Mouse (Mus musculus): ENCODE measurements around the gene Taok3. TPM values are rescaled to one million over a fixed set of nuclear protein-coding genes. Genes with fewer than 3 reads are reported as not detected.

Gene Taok3
- total RNA-seq, 2 experiments from 2014 or later, result 59.1 to 61.8 TPM

DNA sequence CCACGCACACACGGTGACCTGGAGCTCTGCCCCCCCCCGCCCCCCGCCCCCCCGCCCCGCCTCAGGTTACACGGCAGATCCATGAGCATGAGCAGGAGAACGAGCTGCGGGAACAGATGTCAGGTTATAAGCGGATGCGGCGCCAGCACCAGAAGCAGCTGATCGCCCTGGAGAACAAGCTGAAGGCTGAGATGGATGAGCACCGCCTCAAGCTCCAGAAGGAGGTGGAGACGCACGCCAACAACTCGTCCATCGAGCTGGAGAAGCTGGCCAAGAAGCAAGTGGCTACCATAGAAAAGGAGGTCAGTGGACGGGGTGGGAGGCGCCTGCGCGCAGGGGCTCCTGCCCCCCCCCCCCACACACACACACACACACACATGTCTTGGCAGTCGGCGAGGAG is 130.9 kb downstream of the Taok3 start:
- peak in 1 of 2 experiments; percentile 50 for DNase-seq (ENCODE audit: low spot score in 2 of 2)

GRCm38 (mm10) chr5:117251763-117252162 is 131.8 kb downstream of the Taok3 start:
- no peak for DNase-seq (ENCODE audit: low spot score in 2 of 2)

- DNase-seq (ENCODE audit: low spot score in 2 of 2), result no peak
These were observed 138.3 kb downstream of the Taok3 start for GRCm38 (mm10) chr5:117258276-117258675.

DNA sequence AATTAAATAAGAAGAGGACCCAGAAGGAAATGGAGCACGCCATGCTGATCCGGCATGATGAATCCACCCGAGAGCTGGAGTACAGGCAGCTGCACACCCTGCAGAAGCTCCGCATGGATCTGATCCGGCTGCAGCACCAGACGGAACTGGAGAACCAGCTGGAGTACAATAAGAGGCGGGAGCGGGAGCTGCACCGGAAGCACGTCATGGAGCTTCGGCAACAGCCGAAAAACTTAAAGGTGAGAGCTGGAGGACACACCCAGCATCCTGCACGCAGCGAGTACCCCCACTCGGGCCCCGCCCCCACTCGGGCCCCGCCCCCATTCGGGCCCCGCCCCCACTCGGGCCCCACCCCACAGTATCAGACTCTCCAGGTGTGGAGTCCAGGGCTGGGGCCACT is 143.6 kb downstream of the Taok3 start:
- peak in 1 of 2 experiments; percentile 17 for DNase-seq (ENCODE audit: low spot score in 2 of 2)

DNA sequence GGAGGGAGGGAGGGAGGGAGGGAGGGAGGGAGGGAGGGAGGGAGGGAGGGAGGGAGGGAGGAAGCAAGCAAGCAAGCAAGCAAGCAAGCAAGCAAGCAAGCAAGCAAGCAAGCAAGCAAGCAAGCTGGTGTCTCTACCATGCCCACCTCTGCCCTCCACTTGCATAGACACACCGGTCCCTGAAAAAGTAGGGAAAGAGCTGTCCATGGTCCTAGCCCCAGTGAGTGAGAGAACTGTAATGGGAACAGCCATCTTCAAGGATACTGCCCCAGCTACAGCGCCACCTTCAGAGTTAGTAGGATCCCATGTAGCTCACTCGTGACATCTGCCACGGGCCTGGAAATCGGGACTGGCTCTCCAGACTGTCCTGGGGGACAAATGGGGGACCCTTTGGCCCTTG is 144.8 kb downstream of the Taok3 start:
- DNase-seq (ENCODE audit: low spot score in 2 of 2), result no peak

- no peak for DNase-seq (ENCODE audit: low spot score in 2 of 2)
These were observed 148.0 kb downstream of the Taok3 start for GRCm38 (mm10) chr5:117267913-117268312.

- DNase-seq (ENCODE audit: low spot score in 2 of 2), result no peak
These were observed 148.8 kb downstream of the Taok3 start for GRCm38 (mm10) chr5:117268749-117269148.

GRCm38 (mm10) chr5:117269395-117269794 is 149.5 kb downstream of the Taok3 start:
- DNase-seq (ENCODE audit: low spot score in 2 of 2), result no peak

DNA sequence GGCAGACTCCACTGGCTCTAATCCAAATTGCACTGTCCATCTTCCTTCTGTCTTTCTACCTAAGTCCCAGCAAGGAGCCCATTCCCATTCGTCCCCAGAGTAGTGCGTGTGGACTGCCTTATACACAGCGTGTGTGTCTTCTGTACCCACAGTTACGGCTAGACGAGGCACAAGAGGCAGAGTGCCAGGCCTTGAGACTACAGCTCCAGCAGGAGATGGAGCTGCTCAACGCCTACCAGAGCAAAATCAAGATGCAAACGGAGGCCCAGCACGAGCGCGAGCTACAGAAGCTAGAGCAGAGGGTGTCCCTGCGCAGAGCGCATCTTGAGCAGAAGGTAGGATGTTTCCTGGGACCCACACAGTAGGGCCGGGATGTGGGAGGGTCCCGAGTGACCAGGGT is 152.0 kb downstream of the Taok3 start:
- DNase-seq (ENCODE audit: low spot score in 2 of 2), result peak; percentile 65 to 76

DNA sequence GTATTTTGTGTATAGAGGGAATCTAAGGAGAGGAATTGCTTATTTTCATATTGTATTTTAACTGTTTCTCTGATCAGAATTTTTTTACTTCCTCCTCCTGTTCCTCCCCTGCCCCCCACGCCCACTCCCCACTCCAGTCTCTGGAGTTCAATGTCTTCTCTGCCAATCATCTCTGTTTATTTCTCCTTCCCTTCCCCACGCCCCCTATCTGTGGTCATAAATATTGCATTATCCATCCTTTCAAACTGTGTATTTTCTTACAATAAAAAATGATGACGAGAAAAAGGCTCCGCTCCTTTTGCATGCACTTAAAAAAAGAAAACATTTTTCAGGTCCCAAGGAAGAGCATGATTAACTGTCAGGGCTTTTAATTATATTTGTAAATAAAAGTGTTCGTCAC is 154.9 kb downstream of the Taok3 start:
- peak in 1 of 2 experiments; percentile 21 for DNase-seq (ENCODE audit: low spot score in 2 of 2)

GRCm38 (mm10) chr5:117277784-117278183 is 157.9 kb downstream of the Taok3 start:
- DNase-seq (ENCODE audit: low spot score in 2 of 2), result no peak

DNA sequence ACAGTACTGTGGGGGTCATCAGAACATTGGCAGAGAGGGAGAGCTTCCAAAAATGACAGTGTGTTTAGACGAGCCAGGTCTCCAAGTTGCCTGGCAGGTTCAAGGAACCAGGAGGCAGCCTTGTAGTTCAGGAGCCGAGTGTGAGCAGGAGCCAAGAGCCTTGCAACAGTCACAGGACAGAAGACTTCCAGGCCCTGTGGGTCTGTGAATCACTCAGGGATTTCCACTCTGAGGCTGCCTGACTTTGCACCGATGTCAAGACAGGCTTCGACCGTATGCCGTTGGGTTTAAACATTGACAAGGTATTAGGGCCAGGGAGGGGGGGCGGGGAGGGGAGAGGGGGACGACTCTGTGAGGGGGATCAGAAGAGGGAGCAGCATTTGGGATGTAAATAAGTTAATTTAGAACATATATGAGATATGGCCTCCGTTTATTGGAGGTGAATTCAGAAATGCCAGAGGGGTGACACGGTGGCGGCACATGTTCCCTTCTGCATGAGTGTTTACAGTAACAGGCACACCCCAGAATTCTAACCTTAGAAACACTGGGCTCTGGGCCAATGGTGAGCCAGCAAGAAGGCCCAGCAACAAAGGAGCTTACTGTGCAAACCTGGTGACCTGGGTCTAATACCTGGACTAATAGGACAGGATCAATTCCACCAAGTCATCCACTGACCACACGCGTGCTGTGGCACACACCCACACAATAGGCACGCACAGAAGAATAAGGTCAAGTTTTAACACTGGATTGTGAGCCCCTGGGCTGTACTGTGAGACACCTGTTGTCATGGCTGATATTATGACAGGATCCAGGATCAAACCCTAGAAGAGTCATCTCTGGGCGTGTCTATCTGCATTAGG is 159.1 kb downstream of the Taok3 start:
- DNase-seq (ENCODE audit: low spot score in 2 of 2), result no peak

DNA sequence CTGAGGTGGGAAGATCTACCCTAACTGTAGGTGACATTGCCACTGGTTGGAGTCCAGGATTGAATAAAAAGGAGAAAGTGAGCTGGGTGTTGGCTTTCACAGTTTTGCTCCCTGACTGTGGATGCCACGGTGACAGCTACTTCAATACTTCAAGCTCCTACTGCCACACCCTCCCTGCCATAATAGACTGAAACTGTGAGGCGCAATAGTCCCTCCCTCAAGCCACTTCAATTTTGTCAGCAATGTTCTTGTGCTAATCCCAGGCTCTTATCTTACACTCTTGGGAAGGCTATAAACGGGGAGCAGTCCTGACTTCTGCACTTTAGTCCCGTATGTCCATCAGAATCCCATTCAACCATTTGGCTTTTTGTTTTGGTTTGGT is 159.7 kb downstream of the Taok3 start:
- no peak for DNase-seq (ENCODE audit: low spot score in 2 of 2)

DNA sequence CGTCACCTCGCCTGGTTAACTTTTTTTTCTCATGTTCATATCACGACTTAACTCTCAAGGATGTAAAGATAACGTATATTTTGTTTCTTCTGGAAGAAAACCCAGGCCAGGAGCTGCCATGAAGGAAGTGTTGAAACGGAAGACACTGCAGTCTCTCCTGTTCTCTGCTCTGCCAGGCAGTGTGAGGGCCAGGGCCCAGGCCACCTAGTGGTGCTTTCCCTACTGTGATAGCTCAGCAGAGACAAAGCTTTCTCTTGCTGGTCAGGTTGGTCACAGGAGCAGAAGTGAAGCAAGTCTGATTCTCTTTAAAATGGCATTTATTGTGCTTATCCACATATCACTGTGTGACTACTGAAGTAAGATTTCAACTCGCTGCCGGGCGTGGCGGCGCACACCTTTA is 161.6 kb downstream of the Taok3 start:
- DNase-seq (ENCODE audit: low spot score in 2 of 2), result no peak

DNA sequence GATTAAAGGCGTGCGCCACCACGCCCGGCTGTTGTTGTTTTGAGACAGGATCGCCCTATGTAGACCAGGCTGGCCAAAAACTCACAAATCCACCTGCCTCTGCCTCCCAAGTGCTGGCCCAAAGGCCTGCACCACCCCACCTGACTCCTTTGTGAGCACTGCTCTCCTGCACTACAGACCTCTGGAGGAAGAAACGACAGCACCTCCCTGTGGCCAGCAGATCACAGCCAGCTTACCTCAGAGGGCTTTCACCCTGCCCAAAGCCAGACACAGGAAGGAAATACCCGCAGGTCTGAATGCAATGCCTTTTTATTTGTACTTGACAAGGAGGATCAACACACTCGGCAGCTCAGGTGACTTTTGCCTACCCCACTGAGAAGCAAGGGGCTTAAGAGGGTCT is 162.4 kb downstream of the Taok3 start:
- DNase-seq (ENCODE audit: low spot score in 2 of 2), result no peak

DNA sequence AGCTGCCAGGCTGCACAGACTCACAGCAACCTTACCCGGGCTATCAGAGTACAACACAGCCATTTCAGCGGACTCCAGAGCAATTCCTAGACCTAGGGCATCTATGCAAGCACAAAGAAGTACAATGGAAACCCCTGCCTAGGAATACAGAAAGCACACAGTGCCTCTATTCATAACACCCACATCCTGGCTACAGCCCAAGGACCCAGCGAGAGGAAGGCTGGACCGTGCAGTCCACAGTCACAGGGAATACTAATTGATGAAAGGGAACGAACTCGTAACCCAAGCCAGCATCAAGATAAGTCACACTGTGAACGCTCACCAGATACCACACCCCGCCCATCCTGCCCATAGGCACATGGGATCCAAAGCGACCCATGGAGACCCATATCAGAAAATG is 164.1 kb downstream of the Taok3 start:
- peak; percentile 38 to 68 for DNase-seq (ENCODE audit: low spot score in 2 of 2)

DNA sequence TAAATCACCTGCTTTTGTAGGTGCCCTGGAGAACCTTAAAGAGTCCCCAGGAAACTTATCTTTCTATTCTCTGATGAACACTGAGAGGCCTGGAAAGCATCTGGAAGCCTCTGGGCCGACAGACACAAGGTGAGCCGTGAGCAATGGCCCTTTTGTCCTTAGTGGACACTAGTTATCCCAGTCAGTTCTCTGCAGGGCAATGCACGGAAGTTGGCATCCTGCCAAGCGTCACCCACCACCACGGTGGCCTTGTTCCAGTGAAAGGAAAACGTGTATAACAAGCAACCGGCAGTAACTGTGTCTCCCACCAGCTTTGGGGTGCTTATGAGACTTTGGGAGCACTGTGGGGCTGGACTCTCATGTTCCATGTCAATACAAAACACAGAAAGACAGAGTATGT is 164.8 kb downstream of the Taok3 start:
- no peak for DNase-seq (ENCODE audit: low spot score in 2 of 2)

- no peak for DNase-seq (ENCODE audit: low spot score in 2 of 2)
These were observed 165.3 kb downstream of the Taok3 start for GRCm38 (mm10) chr5:117285266-117285665.

DNA sequence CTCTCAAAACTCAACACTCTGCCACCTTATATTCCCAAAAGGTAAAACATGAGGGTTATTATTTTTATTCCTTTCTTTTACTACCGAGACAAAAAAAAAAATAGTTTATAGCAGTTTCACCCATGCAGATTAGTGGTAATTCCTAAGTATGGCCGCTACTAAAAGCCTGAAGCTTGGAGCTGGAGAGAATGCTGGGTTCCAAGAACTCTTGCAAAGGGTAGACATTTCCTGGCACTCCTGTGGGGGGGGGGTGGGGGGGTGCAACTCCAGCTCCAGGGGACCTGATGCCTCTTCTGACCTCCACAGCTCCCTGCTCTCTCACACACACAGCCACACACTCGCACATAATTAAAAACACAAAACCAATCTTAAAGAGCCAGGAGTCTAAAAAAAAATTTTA is 166.4 kb downstream of the Taok3 start:
- no peak for DNase-seq (ENCODE audit: low spot score in 2 of 2)

DNA sequence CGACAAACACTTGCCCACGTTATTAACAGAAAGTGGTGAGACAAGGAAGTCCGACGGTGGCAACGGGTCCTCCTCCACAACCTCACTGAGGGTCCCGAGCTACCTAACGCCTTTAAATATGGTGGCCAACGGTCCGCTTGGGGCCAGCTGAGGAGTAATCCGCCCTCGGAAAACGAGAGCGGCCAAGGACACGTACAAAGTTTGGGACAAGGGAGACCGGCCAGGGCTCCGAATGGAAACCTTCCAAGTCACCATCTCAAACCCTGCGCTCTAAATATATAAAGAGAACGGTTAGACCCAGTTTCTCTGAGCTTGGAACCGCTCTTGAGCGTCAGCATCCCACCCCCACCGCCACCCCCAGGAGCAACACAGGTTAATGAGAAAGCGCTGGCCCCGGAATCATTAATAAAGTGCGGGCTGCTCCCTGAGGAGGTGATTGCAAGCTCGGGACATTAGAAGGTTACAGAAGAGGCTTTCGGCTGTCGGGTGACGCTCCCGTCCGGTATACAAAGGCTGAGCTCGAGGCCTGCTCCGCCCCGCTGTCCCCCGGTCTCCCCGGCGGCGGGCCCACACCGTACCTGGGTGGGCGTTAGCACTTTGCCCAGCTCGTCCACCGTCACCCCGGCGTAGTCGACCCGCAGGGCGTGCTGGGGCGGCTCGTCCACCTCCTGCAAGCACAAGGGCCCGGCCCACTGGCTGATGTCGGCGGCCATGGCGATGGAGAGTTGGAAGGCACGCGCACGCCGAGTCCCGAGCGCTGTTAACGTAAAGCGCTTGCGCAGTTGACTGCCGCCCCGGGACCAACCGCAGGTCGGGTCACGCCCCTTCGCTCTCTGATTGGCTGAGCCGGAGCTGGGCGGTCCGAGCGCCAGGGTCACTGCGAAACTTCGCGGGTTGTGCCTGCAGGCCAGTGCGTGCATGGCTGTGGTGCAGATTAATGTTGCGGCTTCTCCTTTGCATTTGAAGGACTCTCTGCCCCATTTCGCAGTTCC is 167.2 kb downstream of the Taok3 start, which contains the start of gene Pebp1:
Gene Pebp1 (minus strand): TSS at position 795 of the 992 bp plus-strand sequence.
- peak; percentile 94 to 96 for DNase-seq (ENCODE audit: low spot score in 2 of 2)

DNA sequence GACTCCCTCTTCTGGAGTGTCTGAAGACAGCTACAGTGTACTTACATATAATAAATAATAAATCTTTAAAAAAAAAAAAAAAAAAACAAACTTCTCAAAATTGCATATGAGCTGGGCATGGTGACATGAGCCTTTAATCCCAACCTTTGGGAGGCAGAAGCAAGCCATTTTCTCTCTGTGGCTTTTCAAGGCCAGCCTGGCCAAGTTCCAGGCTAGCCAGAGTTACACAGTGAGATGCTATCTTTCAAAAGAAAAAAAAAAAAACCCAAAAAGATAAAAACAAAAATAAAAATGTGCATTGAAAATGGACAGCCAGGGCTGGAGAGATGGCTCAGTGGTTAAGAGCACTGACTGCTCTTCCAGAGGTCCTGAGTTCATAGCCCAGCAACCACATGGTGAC is 169.7 kb downstream of the Taok3 start:
- no peak for DNase-seq (ENCODE audit: low spot score in 2 of 2)

DNA sequence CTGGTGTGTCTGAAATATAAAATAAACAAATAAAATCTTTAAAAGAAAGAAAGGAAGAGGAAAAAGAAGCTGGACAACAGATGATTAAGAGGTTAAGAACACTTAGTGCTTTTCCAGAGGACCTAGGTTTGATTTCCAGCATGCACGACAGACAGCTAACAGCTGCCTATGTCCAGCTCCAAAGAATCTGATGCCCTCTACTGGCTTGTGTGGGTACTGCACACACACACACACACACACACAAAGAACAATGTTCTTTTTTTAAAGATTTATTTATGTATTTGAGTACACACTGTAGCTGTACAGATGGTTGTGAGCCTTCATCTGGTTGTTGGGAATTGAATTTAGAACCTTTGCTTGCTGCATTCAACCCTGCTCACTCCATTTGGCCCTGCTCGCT is 170.2 kb downstream of the Taok3 start:
- no peak for DNase-seq (ENCODE audit: low spot score in 2 of 2)

Measured in layer of hippocampus, adult 18-20 months (tissue).